In the genomic region with DNA sequence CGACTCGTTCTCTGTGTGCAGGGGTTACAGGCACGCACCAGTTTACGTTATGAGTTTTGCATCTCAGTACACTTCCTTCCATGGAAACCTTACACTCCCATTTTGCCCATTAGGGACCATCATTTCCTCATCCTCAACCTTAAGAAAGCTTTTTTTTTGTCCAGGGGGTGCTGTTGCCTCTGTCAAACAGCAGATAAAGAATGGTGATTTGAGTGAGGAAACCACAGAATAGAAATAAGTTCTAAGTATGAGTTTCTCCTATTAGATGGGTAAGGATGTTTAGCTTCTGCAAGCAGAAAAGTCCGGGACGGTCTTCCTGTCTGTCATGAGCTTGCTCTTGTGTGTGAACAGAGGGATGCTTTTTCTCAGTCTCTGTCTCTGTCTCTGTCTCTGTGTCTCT, we compare ENCODE assay signal across 8 mouse cellular contexts. TPM values are rescaled to one million over a fixed set of nuclear protein-coding genes. Genes with fewer than 3 reads are reported as not detected.
DNase-seq lines count a peak whose midpoint lies in the region; ATAC-seq and TF ChIP-seq lines count a peak whose summit lies in the region.

No protein-coding gene starts in this region.

- 0 out of 2 replicates have a peak, but pooled peaks cover 4% of the 10 kb centered on the region for H3K4me1 ChIP-seq in thymus, adult 2 months (replicated peaks; ENCODE audit: control insufficient read depth, insufficient read depth, low read length)
- H3K4me1 ChIP-seq in limb, embryonic 14.5 days (ENCODE audit: control insufficient read depth, insufficient read depth, low read length): peaks cover 8% of the 10 kb centered on the region
- H3K4me1 ChIP-seq in stomach, embryonic 16.5 days (ENCODE audit: control insufficient read depth, insufficient read depth, low read length): peaks cover 6% of the 10 kb centered on the region

- no peak for ATAC-seq in limb, embryonic 14.5 days (ENCODE audit: low FRiP score, low read depth)
- no peak for ATAC-seq in stomach, embryonic 16.5 days (ENCODE audit: insufficient read depth, low FRiP score)

- H3K27me3 ChIP-seq in thymus, adult 2 months (ENCODE audit: control insufficient read depth, insufficient read depth, low read length): no peaks in the 10 kb centered on the region
- H3K27me3 ChIP-seq in limb, embryonic 14.5 days (ENCODE audit: control insufficient read depth, insufficient read depth, low read length): no peaks in the 10 kb centered on the region
- H3K27me3 ChIP-seq in stomach, embryonic 16.5 days (ENCODE audit: control insufficient read depth, insufficient read depth, low read length): no peaks in the 10 kb centered on the region

- no peak for TF ChIP-seq POLR2A in thymus, adult 2 months (IDR thresholded peaks at IDR 0.05; ENCODE audit: control insufficient read depth, extremely low read depth, insufficient read depth, low read length, poor library complexity)
- TF ChIP-seq POLR2A in limb, embryonic 14.5 days (IDR thresholded peaks at IDR 0.05; ENCODE audit: borderline replicate concordance, extremely low read depth, insufficient read depth, insufficient read length): no peak

- peak overlapping the region; percentile 94; the same call in 1 of the 2 replicates for H3K9ac ChIP-seq in limb, embryonic 14.5 days (ENCODE audit: low read depth, low read length, severe bottlenecking)
- peak overlapping the region; percentile 97; the same call in 1 of the 2 replicates for H3K9ac ChIP-seq in stomach, embryonic 16.5 days (ENCODE audit: low read length)

- no peak for TF ChIP-seq CTCF in thymus, adult 2 months (IDR thresholded peaks at IDR 0.05; ENCODE audit: borderline replicate concordance, control insufficient read depth, extremely low read depth, insufficient read depth, low read length, poor library complexity)

- H3K4me2 ChIP-seq in limb, embryonic 14.5 days (replicated peaks; ENCODE audit: low read depth, low read length, severe bottlenecking): peak overlapping the region; percentile 77
- peak overlapping the region; percentile 85 for H3K4me2 ChIP-seq in stomach, embryonic 16.5 days (ENCODE audit: low read depth, low read length)

- H3K9me3 ChIP-seq in limb, embryonic 14.5 days (ENCODE audit: control insufficient read depth, low read length): no peaks in the 10 kb centered on the region
- H3K9me3 ChIP-seq in stomach, embryonic 16.5 days (replicated peaks; ENCODE audit: control insufficient read depth, low read length): no peaks in the 10 kb centered on the region

- peak overlapping the region; percentile 94; the same call in 1 of the 2 replicates for H3K4me3 ChIP-seq in thymus, adult 2 months (ENCODE audit: control insufficient read depth, insufficient read depth, low read length)
- peak overlapping the region; percentile 66; the same call in 1 of the 2 replicates for H3K4me3 ChIP-seq in limb, embryonic 14.5 days (replicated peaks; ENCODE audit: low read length)
- peak overlapping the region; percentile 90 for H3K4me3 ChIP-seq in stomach, embryonic 16.5 days (replicated peaks; ENCODE audit: low read length)

- no peaks in the 10 kb centered on the region for H3K36me3 ChIP-seq in thymus, adult 2 months (ENCODE audit: control insufficient read depth, insufficient read depth, low read length)
- no peaks in the 10 kb centered on the region for H3K36me3 ChIP-seq in limb, embryonic 14.5 days (ENCODE audit: control insufficient read depth, insufficient read depth, low read length)
- H3K36me3 ChIP-seq in stomach, embryonic 16.5 days (ENCODE audit: control insufficient read depth, insufficient read depth, low read length): no peaks in the 10 kb centered on the region

- no peak overlapping the region for H3K27ac ChIP-seq in thymus, adult 2 months (ENCODE audit: control insufficient read depth, insufficient read depth, low read length)
- no peak overlapping the region for H3K27ac ChIP-seq in limb, embryonic 14.5 days (replicated peaks; ENCODE audit: low read depth, low read length)
- H3K27ac ChIP-seq in stomach, embryonic 16.5 days (ENCODE audit: low read length): no peak overlapping the region

- DNase-seq in embryo, embryonic 10.5 days (ENCODE audit: low spot score): peak; percentile 15
- DNase-seq in embryo, embryonic 10 days (ENCODE audit: low spot score): no peak
- DNase-seq in thymus, adult 2 months: peak; percentile 13
- DNase-seq in thymus, postnatal 10 days (ENCODE audit: low spot score in 2 of 2): no peak
- no peak for DNase-seq in limb, embryonic 14.5 days (ENCODE audit: low spot score)
- no peak for DNase-seq in cerebellum, postnatal 4 days (ENCODE audit: low spot score in 2 of 2)
- no peak for DNase-seq in layer of hippocampus, adult 9-11 months

- whole genome bisulfite sequencing in thymus, adult 2 months: 29% methylated on average over 6 of the region's 6 CpGs
- WGBS in limb, embryonic 14.5 days: 69% methylated on average over 6 of the region's 6 CpGs
- 46% methylated on average over 6 of the region's 6 CpGs for WGBS in stomach, embryonic 16.5 days

RNA-seq across cellular contexts. Expression of a gene that starts 0.4 kb away (rescaled TPM):
- polyA plus RNA-seq in thymus, adult 2 months (2012; rRNA removed): 51.6 and 62.9 TPM in 2 replicates
- 31.1 and 33.2 TPM in 2 replicates for polyA plus RNA-seq in limb, embryonic 14.5 days (2012; rRNA removed)
- polyA plus RNA-seq in limb, embryonic 14.5 days (2014; fragmentation: Nextera tagmentation; extraction: Ambion mirVana): 42.6 and 49.3 TPM in 2 replicates
- 30.5 and 33.3 TPM in 2 replicates for polyA plus RNA-seq in stomach, embryonic 16.5 days (2015; fragmentation: Nextera tagmentation; extraction: Ambion mirVana)

RNA-seq across cellular contexts. Expression of a gene that starts 0.7 kb away (rescaled TPM):
- not detected in 2 replicates for polyA plus RNA-seq in thymus, adult 2 months (2012; rRNA removed)
- not detected in 2 replicates for polyA plus RNA-seq in limb, embryonic 14.5 days (2012; rRNA removed)
- not detected in 2 replicates for polyA plus RNA-seq in limb, embryonic 14.5 days (2014; fragmentation: Nextera tagmentation; extraction: Ambion mirVana)
- not detected in 2 replicates for polyA plus RNA-seq in stomach, embryonic 16.5 days (2015; fragmentation: Nextera tagmentation; extraction: Ambion mirVana)

Comparison
In these comparisons a context has a peak if more than half of its experiments do, and no peak if none do; other contexts are left out.
1. DNase-seq: peak in embryo, embryonic 10.5 days (single experiment) and thymus, adult 2 months (single experiment); none in embryo, embryonic 10 days (single experiment), thymus, postnatal 10 days (0 of 2), limb, embryonic 14.5 days (single experiment), cerebellum, postnatal 4 days (0 of 2) and layer of hippocampus, adult 9-11 months (single experiment).
2. Peak in every context shown above with its lines, with median percentiles within 50 percentile points of each other: H3K4me3 ChIP-seq.